Mouse (Mus musculus): ENCODE measurements at regions not wholly inside any gene's neighbourhood (a gene's known extent, or its start where the extent isn't known, plus 50 kb on each side); places are given as distances from the start of the nearest gene placed in this dataset.
A peak's percentile ranks its signal among the peaks of the same experiment; 100 is the strongest.

GRCm38 (mm10) chr17:88337649-88338404, 102.7 kb upstream of the Foxn2 start:
- no peak for DNase-seq (ENCODE audit: low read depth, low spot score)

GRCm38 (mm10) chr17:88341141-88341540, 99.4 kb upstream of the Foxn2 start:
- DNase-seq (ENCODE audit: low read depth, low spot score): no peak

GRCm38 (mm10) chr17:88341599-88341998, 98.9 kb upstream of the Foxn2 start:
- no peak for DNase-seq (ENCODE audit: low read depth, low spot score)

GRCm38 (mm10) chr17:88343091-88343783, 97.3 kb upstream of the Foxn2 start:
- DNase-seq (ENCODE audit: low read depth, low spot score): no peak

GRCm38 (mm10) chr17:88345433-88345832, 95.1 kb upstream of the Foxn2 start:
- DNase-seq (ENCODE audit: low read depth, low spot score): no peak

- peak; percentile 94 for DNase-seq (ENCODE audit: low read depth, low spot score)
Measured at GRCm38 (mm10) chr17:88346896-88347295, 93.6 kb upstream of the Foxn2 start.

- DNase-seq (ENCODE audit: low read depth, low spot score): no peak
Measured at GRCm38 (mm10) chr17:88349825-88350460, 90.6 kb upstream of the Foxn2 start.

GRCm38 (mm10) chr17:88350986-88351385, 89.5 kb upstream of the Foxn2 start:
- no peak for DNase-seq (ENCODE audit: low read depth, low spot score)

GRCm38 (mm10) chr17:88352960-88353359, 87.6 kb upstream of the Foxn2 start:
- peak; percentile 55 for DNase-seq (ENCODE audit: low read depth, low spot score)

GRCm38 (mm10) chr17:88361161-88361560, 79.3 kb upstream of the Foxn2 start:
- DNase-seq (ENCODE audit: low read depth, low spot score): no peak

GRCm38 (mm10) chr17:88362404-88362803, 78.1 kb upstream of the Foxn2 start:
- DNase-seq (ENCODE audit: low read depth, low spot score): no peak

- DNase-seq (ENCODE audit: low read depth, low spot score): no peak
Measured at GRCm38 (mm10) chr17:88367876-88368275, 72.6 kb upstream of the Foxn2 start.

GRCm38 (mm10) chr17:88369971-88370370, 70.5 kb upstream of the Foxn2 start:
- no peak for DNase-seq (ENCODE audit: low read depth, low spot score)

GRCm38 (mm10) chr17:88370676-88371075, 69.8 kb upstream of the Foxn2 start:
- DNase-seq (ENCODE audit: low read depth, low spot score): no peak

GRCm38 (mm10) chr17:88378505-88378904, 62.0 kb upstream of the Foxn2 start:
- peak; percentile 63 for DNase-seq (ENCODE audit: low read depth, low spot score)

- DNase-seq (ENCODE audit: low read depth, low spot score): no peak
Measured at GRCm38 (mm10) chr17:88379389-88379788, 61.1 kb upstream of the Foxn2 start.

GRCm38 (mm10) chr17:88381106-88381505, 59.4 kb upstream of the Foxn2 start:
- DNase-seq (ENCODE audit: low read depth, low spot score): peak; percentile 59

- no peak for DNase-seq (ENCODE audit: low read depth, low spot score)
Measured at GRCm38 (mm10) chr17:88383447-88383846, 57.1 kb upstream of the Foxn2 start.

- DNase-seq (ENCODE audit: low read depth, low spot score): no peak
Measured at GRCm38 (mm10) chr17:88388441-88388951, 52.0 kb upstream of the Foxn2 start.

GRCm38 (mm10) chr17:88389668-88390461, 50.6 kb upstream of the Foxn2 start:
- DNase-seq (ENCODE audit: low read depth, low spot score): no peak

All from ES-CJ7 (cell line).